Mouse (Mus musculus): Measurements from ENCODE around the gene Gm9972. TPM values are rescaled to one million over a fixed set of nuclear protein-coding genes. Genes with fewer than 3 reads are reported as not detected.
A peak's percentile ranks its signal among the peaks of the same experiment; 100 is the strongest.

Gene Gm9972
- not detected for total RNA-seq (2021)
- long read RNA-seq, experiment 1, result 0 reads
- long read RNA-seq, experiment 2, result 0 reads

GRCm38 (mm10) chr11:43035446-43035845 lies at the start of gene Gm9972:
Gene Gm9972 (plus strand): TSS chr11:43035746.
- no peak for DNase-seq

GRCm38 (mm10) chr11:42999188-42999587 lies 36.4 kb upstream of the Gm9972 start:
- peak; percentile 25 to 44 for DNase-seq

DNA sequence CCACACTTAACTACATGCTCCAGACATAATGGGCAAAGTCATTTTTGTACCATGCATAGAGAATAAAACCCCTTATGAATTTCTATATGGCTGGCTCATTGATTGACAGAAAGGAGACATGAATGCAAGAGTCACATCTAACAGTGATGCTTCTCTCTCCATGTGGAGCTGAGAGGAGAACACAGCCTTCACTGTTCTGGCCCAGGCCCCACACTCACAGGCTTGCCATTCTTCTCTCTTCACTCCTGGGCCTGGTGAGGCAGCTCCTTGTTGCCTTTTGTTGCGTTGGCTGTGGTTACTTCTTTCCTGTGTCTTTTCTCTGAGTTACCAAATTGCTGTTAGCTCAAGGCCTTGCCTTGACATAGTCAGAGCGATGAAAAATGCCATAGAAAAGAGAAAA lies 23.6 kb upstream of the Gm9972 start:
- DNase-seq, result no peak

DNA sequence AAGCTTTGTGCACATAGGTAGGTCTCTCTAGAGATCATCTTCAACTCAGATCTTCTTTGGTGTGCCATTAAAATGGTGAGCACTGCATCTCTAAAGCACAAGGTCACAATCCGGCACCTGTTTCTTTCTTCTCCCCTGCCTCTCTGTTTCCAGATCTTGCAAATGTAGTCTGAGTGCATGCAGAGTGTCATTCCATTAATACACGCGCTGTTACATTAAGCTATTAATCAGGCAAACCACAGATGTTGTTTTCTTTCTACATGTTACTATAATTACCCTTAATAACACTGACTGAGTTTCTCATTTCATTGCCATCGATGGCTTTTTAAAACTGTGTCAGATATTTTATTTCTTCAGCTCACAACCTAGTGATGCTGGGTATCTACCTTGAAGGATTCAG lies 22.6 kb upstream of the Gm9972 start:
- no peak for DNase-seq

GRCm38 (mm10) chr11:43023109-43023688 lies 12.3 kb upstream of the Gm9972 start:
- no peak for DNase-seq

GRCm38 (mm10) chr11:43029813-43030212 lies 5.7 kb upstream of the Gm9972 start:
- DNase-seq, result no peak

DNA sequence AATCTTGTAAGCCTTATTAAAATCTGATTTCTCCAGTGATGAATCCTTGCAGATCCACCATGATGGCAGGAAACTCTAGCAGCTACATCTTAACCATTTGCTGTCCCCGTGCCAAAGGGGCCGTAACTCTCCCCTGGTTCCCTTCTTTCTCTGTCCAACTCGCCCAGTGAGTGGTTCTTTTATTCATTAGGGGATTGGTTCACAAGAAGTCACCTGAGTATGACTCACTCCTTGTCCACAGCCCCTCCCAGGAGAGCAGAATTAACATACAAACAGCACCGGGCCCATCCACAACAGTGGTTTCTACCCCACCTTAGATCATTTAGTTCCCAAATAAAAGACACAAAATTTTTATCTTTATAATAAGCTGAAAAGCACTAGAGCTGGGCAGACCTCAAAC lies 3.4 kb upstream of the Gm9972 start:
- no peak for DNase-seq

DNA sequence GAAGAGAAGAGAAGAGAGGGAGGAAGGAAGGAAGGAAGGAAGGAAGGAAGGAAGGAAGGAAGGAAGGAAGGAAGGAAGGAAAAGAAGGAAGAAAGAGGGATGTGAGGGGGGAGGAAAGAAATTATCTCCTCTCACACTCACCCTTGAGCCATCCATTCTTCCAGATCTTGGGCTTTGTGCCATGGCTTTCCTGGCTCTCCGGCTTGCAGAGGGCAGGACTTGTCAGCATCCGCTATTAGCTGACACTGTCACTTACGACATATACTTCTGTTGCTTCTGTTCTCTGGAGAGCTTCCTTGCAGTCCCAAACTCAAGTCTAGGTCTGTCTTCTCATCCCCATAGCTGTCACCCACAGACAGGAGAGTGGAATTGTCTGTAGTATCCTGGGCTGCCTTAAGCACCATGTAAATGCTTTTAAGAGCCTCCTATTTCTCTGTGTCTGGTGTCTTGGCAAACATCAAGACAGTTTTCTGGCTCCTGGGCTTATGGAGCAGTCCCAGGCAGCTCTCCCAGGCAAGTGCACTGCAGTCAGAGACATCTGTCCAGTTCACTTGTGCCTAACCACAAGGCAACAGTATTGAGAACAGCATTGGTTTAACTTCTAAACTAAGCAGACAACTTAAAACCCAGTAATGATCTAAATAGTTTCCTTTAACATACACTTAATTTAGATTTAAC lies 10.5 kb downstream of the Gm9972 start:
- DNase-seq, result no peak

GRCm38 (mm10) chr11:43049363-43049762 lies 13.8 kb downstream of the Gm9972 start:
- DNase-seq, result no peak

GRCm38 (mm10) chr11:43054972-43055371 lies 19.4 kb downstream of the Gm9972 start:
- no peak for DNase-seq

DNA sequence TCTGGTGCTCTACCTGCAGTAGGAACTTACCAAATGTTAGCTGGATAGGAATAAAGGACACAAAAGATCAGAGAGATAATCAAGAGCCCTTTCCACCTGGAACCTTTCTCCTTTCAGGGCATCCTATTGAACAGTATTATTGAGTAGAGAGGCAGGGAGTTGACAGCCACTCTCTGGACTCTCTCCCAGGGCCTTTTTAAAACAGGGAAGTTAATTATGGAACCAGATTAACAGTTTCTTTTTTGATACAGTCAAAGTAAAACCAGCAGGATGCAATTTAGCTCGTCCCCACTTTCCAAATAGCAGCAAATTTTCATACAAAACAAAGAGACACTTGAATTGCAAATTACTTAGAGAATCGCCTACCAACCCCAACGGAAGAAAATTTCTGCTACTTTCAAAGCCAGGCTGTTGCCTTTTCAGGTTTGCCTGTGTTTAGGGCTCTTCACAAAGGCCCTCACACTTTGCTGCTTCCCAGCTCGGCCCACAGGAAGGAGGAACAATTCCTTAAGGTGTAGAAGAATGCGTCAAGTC lies 24.0 kb downstream of the Gm9972 start:
- no peak for DNase-seq

DNA sequence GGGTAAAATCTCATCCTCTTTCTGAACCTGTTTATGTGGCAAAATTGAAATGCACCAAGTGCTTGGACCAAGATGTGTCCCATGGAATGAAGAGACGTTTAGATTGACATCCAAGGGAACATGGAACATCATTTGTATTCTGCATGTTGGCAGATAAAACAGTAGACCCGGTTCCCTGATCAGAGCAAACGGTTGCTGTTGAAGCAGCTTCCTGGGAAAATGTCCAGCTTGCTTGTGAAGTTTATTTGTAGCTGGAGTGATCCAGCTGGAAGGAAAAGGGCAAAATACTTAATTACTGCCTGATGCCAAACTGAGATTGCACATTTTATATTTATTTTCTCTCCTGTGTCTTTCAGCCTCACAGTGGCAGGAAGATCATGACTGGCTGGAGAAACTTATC lies 26.7 kb downstream of the Gm9972 start:
- DNase-seq, result no peak

DNA sequence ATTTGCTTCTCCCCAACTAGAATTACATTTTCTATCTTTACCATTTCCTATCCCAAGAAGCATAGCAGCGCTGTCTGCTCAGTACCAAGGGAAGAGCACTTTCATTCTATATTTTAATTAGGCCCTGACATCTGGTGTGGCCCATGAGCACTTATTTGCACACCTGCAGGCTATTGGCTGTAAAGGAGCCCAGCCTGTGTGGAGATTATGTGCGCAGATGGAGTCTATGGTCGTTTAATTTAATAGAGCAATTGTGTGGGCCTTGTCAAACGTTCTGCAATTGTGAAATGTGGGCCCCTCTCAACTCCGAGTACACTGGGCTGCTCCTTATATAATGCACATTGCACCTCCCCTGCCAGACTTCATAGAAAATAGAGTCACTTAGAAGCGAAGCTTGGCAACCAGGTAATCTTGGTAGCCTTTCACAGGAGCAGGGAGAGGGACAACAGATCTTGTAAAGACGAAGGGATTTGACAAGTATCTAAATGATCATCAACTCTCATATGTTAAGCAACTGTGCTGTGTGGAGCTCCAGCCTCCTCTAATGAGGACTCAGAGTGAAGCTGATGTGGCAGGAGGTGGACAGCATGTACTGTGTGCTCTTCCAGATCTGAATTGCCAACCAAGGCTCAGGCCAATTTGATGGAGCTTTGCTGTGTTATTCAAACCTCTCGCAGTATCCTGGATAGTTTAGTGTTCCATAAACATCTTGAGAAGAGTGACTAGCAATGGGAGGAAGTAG lies 50.9 kb downstream of the Gm9972 start:
- DNase-seq, result no peak

Other genes starting within 250 kb of the Gm9972 start
- under 1 TPM; 0.07 to 0.10 TPM for gene Atp10b, start 114.1 kb downstream of the Gm9972 start, total RNA-seq (2021)

Measured in adrenal gland, postnatal 36 days (tissue).